Mouse (Mus musculus) midbrain, embryonic 11.5 days (tissue): ENCODE results near the gene Elof1. TPM values are rescaled to one million over a fixed set of nuclear protein-coding genes. Genes with fewer than 3 reads are reported as not detected.
"Not testable (repeated sequence)": the region's sequence is repeated elsewhere in the genome, so short reads cannot be mapped to it uniquely, and the experiment has no call there.

Experiments used
- ATAC-seq: fragments of 200-750 bp; cut with Nextera tagmentation; 2 replicates; pipeline ENCODE4 v1.8.0; 2017; ENCODE audit warnings: moderate TSS enrichment, moderate library complexity; ENCODE audit not compliant: low FRiP score
- DNase-seq: peaks from one replicate; pipeline ENCODE4 v3.0.0; 2015; ENCODE audit warnings: low spot score; ENCODE audit errors: missing footprints
- H3K27ac ChIP-seq: fragments of 300-500 bp; sonication (generic); 2 replicates; pipeline ENCODE4 v1.5.1; 2014; ENCODE audit warnings: low read depth, low read length
- H3K27me3 ChIP-seq: fragments of 300-500 bp; sonication (generic); 2 replicates; pipeline ENCODE4 v1.6.1; 2014; ENCODE audit warnings: mild to moderate bottlenecking, low read length, moderate library complexity, mixed read lengths; ENCODE audit not compliant: control insufficient read depth, insufficient read depth
- H3K36me3 ChIP-seq: fragments of 300-500 bp; sonication (generic); 2 replicates; pipeline ENCODE4 v1.6.1; 2014; ENCODE audit warnings: mild to moderate bottlenecking, low read length, moderate library complexity, mixed read lengths; ENCODE audit not compliant: control insufficient read depth, insufficient read depth
- H3K4me1 ChIP-seq: fragments of 300-500 bp; sonication (generic); 2 replicates; pipeline ENCODE4 v1.6.1; 2014; ENCODE audit warnings: low read length; ENCODE audit not compliant: control insufficient read depth, insufficient read depth
- H3K4me2 ChIP-seq: fragments of 300-500 bp; sonication (generic); 2 replicates; pipeline ENCODE4 v1.6.1; 2014; ENCODE audit warnings: mild to moderate bottlenecking, moderate library complexity
- H3K4me3 ChIP-seq: fragments of 300-500 bp; sonication (generic); 2 replicates; pipeline ENCODE4 v1.5.1; 2014; ENCODE audit warnings: low read depth, low read length
- H3K9ac ChIP-seq: fragments of 300-500 bp; sonication (generic); 2 replicates; pipeline ENCODE4 v1.6.1; 2014; ENCODE audit warnings: low read length
- H3K9me3 ChIP-seq: fragments of 300-500 bp; sonication (generic); 2 replicates; pipeline ENCODE4 v1.6.1; 2016; ENCODE audit warnings: low read length; ENCODE audit not compliant: control insufficient read depth
- WGBS: fragments of 180-500 bp; shearing (Covaris S2); extraction: QIAGEN DNeasy Blood & Tissue Kit; methylation state at CpG from one replicate; pipeline ENCODE4 v1.1.7; 2014; 5-methylcytosine and 5-hydroxymethylcytosine counted together
- polyA plus RNA-seq: library from polyadenylated mRNA; unstranded; fragments of >200 nt; fragmentation: Nextera tagmentation; extraction: Ambion mirVana; gene quantifications from 2 replicates; pipeline ENCODE4 v1.2.1, GENCODE M21; 2014

The Elof1 gene
- polyA plus RNA-seq, 1 experiment from 2014 or later: 225 TPM

DNA sequence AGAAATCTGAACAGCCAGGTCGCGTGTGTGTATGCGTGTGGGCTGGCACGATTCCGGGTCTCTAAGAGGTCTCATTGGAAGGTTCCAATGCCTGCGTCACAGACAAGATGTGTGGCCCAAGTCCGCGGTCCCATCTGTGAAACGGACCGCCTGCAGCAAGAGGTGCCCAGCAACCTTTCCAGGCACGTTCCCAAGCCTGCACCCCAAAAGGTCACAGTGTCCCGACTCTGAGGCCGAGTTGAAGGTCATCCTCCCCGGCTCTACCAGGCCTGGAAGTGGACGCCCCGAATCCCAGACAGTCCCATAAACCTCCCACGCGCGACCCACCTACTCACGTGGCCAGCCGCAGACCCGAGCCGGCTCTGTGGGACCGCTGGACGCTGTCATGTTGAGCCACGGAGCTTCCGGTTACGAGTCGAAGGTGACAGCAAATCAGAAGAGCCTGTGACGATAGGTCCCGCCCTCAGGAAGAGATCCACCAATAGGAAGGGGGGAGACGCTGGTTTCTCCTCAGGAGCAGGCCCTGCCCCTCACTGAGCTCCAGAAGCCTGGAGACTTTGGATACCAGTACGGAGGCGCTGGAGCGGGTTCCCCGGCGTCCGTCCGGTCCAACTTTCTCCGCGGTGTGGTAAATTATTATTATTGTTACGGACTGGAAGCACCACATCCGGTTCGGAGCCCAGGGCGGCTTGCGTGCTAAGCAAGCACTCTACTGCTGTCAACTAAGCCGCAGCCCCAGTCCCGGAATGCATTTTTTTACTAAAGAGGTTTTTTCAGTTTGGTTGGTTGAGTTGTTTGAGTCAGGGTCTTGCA lies 31.7 kb downstream of the Elof1 start, which contains the start of gene Ecsit:
Gene Ecsit (minus strand): TSS at position 417 of the 813 bp plus-strand sequence.
- DNase-seq (peak; percentile 98), ATAC-seq (peak; percentile 100)
- under 1% methylated on average over 48 of the region's 48 CpGs for WGBS
- H3K4me3 ChIP-seq: peak within 1 kb of the TSS; percentile 74
- no peaks in the 10 kb centered on the region for H3K9me3 ChIP-seq
- H3K36me3 ChIP-seq: no peaks in the 10 kb centered on the region
- H3K27ac ChIP-seq: peak within 1 kb of the TSS; percentile 35; the same call in 1 of the 2 replicates
- peak within 1 kb of the TSS; percentile 75 for H3K9ac ChIP-seq
- peaks cover 8% of the 10 kb centered on the region for H3K4me1 ChIP-seq
- H3K27me3 ChIP-seq: no peaks in the 10 kb centered on the region
- peak within 1 kb of the TSS; percentile 81 for H3K4me2 ChIP-seq

DNA sequence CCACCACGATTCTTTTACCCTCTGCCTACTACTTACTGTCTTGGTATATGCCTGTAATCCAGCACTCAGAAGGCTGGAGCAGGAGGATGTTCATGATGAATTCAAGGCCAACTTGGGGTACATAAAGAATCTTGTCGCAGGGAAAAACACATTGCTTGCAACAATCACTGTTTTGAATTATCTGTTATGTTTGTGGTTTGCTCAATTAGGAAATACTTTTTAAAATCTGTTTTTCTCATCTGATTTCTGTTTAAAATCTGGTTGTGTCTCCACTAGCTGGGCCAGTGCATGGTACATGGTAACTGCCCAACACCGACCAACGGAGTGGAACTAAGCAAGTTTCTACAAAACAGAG lies 32.3 kb downstream of the Elof1 start:
- Histone ChIP-seq H3K36me3 (no peaks in the 10 kb centered on the region), H3K9ac (peak overlapping the region; percentile 75), H3K4me3 (peak overlapping the region; percentile 74), H3K9me3 (no peaks in the 10 kb centered on the region), H3K4me2 (peak overlapping the region; percentile 81), H3K27me3 (no peaks in the 10 kb centered on the region), H3K27ac (no peak overlapping the region), H3K4me1 (peaks cover 8% of the 10 kb centered on the region)
- ATAC-seq (no peak), DNase-seq (no peak)
- 37% methylated on average over 4 of the region's 4 CpGs for WGBS

DNA sequence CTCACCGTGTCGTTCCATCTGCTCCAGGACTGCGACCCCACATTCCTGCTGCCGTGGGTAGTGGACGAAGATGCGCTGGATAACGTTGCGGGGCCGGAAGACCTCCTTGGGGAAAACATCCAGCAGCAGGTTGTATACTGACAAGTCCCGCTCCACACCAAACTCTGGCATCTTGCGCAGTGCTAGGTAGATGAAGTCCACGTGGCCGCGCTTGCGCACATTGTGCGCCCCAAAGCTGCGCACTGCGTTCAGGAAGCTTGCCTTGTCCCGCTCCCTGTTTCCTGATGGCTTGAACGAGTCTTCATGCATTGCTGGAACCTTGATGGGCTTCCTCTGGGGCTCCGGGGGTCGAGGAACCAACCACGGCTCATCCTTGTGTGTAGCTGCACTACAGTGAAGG lies 40.7 kb downstream of the Elof1 start:
- Histone ChIP-seq H3K9me3 (no peaks in the 10 kb centered on the region), H3K9ac (no peak overlapping the region), H3K36me3 (no peaks in the 10 kb centered on the region; the same call in 1 of the 2 replicates), H3K4me1 (no peaks in the 10 kb centered on the region), H3K27me3 (no peaks in the 10 kb centered on the region), H3K4me3 (no peak overlapping the region), H3K27ac (no peak overlapping the region), H3K4me2 (no peak overlapping the region)
- no peak for ATAC-seq
- 95% methylated on average over 23 of the region's 23 CpGs for WGBS
- no peak for DNase-seq

DNA sequence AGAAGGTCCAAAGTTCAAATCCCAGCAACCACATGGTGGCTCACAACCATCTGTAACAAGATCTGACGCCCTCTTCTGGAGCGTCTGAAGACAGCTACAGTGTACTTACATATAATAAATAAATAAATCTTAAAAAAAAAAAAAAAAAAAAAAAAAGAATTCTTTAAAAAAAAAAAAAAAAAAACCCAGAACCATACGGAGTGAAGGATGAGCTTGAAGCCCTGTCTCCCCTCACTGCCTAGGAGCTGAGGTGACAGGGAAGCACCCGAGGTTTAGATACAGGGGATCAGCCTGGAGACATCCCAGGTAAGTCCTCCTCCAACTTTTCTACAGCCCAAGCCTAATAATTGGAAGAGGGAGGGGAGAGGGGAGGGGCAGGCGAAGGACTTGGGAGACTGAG lies 41.2 kb downstream of the Elof1 start:
- H3K36me3 ChIP-seq, H3K4me3 ChIP-seq, ATAC-seq, H3K4me1 ChIP-seq, H3K27ac ChIP-seq, H3K9me3 ChIP-seq, H3K27me3 ChIP-seq, DNase-seq, H3K4me2 ChIP-seq, H3K9ac ChIP-seq: not testable (repeated sequence)
- WGBS: 83% methylated on average over 5 of the region's 5 CpGs

DNA sequence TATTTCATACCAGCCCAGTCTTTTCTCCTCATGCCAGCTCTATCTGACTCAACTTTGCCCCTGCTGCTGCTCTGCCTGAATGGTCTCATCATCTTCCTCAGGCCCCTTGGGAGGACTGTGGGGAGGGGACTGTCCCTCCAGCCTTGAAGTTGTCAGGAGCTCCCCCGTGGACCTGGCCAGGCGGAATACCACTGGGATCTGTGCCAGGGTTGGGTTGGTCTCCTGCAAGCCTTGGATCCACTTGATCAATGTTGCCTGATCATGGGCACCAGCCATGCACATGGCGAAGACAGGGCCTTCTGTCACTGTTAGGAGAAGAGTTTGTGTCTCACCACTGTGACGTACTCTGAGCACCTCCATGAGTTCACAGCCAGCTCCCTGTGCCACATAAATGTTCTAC lies 44.7 kb downstream of the Elof1 start:
- Histone ChIP-seq H3K4me2 (no peak overlapping the region), H3K27me3 (no peaks in the 10 kb centered on the region), H3K4me1 (peaks cover 8% of the 10 kb centered on the region), H3K9ac (no peak overlapping the region), H3K9me3 (no peaks in the 10 kb centered on the region), H3K36me3 (peaks cover 7% of the 10 kb centered on the region), H3K27ac (no peak overlapping the region), H3K4me3 (no peak overlapping the region)
- no peak for ATAC-seq
- no peak for DNase-seq
- 96% methylated on average over 4 of the region's 4 CpGs for WGBS

DNA sequence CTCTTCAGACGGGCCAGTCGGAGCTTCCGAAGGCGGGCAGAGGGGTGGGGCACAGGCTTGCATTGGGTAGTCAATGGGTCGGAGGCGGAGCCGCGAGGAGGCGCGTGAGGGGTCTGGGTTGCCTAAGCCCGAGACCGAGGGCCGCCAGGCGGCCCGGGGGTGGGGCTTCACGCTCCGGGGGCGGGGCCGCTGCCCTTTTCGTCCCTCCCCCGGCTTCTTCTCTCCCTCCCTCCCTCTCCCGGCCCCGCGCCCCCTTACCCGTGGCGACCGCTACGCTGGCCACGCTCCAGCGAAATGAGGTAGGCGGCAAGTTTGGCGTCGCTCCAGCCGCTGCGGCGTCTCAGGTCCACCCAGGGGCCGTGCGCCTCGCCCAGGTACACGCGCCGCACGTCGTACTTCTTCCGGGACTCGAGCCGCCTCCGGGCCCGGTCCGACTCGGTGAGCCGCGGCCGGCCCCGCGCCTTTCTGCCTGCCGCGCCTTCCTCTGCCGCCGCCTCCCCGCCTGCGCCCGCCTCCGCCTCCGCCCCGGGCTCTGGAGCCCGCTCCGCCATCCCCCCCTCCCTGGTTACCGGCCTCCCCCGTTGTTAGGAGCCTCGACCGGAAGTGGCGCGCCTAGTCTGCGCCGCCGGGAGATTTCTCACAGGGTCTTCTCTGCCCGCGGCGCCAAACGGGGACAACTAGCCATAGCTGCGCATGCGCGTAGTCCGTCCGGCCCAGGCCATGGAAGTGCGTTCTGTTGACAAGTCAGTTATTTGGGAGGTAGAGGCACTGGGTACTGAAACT lies 46.0 kb downstream of the Elof1 start, which contains the start of the genes Gm49318 and Zfp653:
Gene Gm49318 (minus strand): TSS at position 469 of the 783 bp plus-strand sequence.
Gene Zfp653 (minus strand): TSS at position 586 of the 783 bp plus-strand sequence.
- peak within 1 kb of the TSS; percentile 94 for H3K27ac ChIP-seq
- under 1% methylated on average over 70 of the region's 87 CpGs for WGBS
- peaks cover 7% of the 10 kb centered on the region for H3K36me3 ChIP-seq
- peaks cover 8% of the 10 kb centered on the region for H3K4me1 ChIP-seq
- H3K4me2 ChIP-seq: peak within 1 kb of the TSS; percentile 56
- peak within 1 kb of the TSS; percentile 96 for H3K9ac ChIP-seq
- H3K4me3 ChIP-seq: peak within 1 kb of the TSS; percentile 91
- H3K9me3 ChIP-seq: no peaks in the 10 kb centered on the region
- ATAC-seq (peak; percentile 98), DNase-seq (peak; percentile 99)
- no peaks in the 10 kb centered on the region for H3K27me3 ChIP-seq

DNA sequence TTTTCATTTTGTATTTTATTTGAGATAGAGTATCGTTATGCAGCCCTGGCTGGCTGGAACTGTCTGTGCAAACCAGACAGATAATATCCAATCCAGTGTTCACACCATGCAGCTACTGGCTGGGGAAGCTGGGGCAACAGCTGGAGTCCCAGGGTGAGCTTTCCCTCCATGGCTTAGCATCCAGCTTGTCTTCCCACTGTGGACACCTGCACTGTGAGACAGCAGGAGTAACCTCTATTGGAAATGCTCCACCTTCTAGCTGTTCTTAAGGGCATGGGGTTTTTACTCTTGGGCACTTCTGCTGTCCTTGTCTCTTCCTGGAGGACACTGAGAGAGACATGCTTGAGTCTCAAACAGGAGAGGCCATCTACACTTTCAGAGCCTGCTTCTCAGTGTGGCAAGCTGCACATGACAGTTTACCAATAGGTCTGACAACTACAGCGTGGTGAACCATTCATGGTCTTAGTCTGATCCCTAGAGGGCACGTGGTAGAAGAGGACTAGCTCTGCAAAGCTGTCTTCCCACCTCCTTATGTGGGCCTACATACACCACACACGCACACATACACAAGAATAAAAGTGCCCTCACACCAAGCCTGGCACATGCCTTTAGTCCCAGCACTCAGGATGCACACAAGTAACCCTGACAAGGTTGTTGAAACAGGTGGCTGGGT lies 47.0 kb downstream of the Elof1 start:
- H3K4me1 ChIP-seq: peaks cover 8% of the 10 kb centered on the region
- peak overlapping the region; percentile 96; the same call in 1 of the 2 replicates for H3K9ac ChIP-seq
- peak overlapping the region; percentile 91 for H3K4me3 ChIP-seq
- H3K27ac ChIP-seq: no peak overlapping the region
- WGBS: 70% methylated on average over 4 of the region's 4 CpGs
- no peaks in the 10 kb centered on the region for H3K9me3 ChIP-seq
- ATAC-seq (peak; percentile 13), DNase-seq (no peak)
- peak overlapping the region; percentile 56 for H3K4me2 ChIP-seq
- peaks cover 15% of the 10 kb centered on the region for H3K36me3 ChIP-seq
- no peaks in the 10 kb centered on the region for H3K27me3 ChIP-seq

DNA sequence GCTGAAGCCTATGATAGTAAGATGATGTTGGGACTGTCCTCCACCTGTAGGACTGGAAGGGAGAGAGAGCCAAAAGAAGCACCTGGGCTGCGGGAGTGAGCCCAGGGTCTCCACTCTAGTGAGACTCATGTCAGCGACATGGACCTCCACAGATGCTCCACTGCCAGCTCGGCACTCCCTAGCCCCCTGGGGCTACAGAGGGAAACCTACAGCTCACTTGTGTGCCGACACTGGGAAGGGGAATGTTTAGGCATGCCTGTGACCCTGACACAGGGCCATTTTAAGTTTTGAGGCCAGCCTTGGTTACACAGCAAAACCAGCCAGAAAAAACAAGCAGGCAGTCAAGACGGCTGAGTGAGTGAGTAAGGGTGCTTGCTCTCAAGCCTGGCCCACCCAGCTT lies 49.8 kb downstream of the Elof1 start:
- no peak for ATAC-seq
- 81% methylated on average over 5 of the region's 5 CpGs for WGBS
- H3K9me3 ChIP-seq: no peaks in the 10 kb centered on the region

More for the DNA sequence above, 49.8 kb downstream of the Elof1 start:
- peaks cover 8% of the 10 kb centered on the region for H3K4me1 ChIP-seq
- H3K36me3 ChIP-seq: peaks cover 25% of the 10 kb centered on the region
- H3K27me3 ChIP-seq: no peaks in the 10 kb centered on the region
- no peak for DNase-seq
- H3K27ac ChIP-seq: no peak overlapping the region
- H3K4me2 ChIP-seq: no peak overlapping the region
- no peak overlapping the region for H3K4me3 ChIP-seq
- no peak overlapping the region for H3K9ac ChIP-seq
